Mouse (Mus musculus): ENCODE data around the gene Dnaja4. TPM values are rescaled to one million over a fixed set of nuclear protein-coding genes. Genes with fewer than 3 reads are reported as not detected.

Dnaja4 gene
- polyA plus RNA-seq, 1 experiment from 2014 or later: 2.3 TPM

- no peaks in the 10 kb centered on the region for H3K9me3 ChIP-seq (ENCODE audit: control insufficient read depth, low read length)
- no peaks in the 10 kb centered on the region for H3K27me3 ChIP-seq (ENCODE audit: control insufficient read depth, insufficient read depth, low read length)
- peak within 1 kb of the TSS; percentile 46; the same call in 1 of the 2 replicates for H3K27ac ChIP-seq (ENCODE audit: low read depth, low read length)
- no peaks in the 10 kb centered on the region; the same call in 1 of the 2 replicates for H3K36me3 ChIP-seq (ENCODE audit: control insufficient read depth, insufficient read depth, low read length)
- peak within 1 kb of the TSS; percentile 72 for H3K4me2 ChIP-seq (ENCODE audit: low read depth, low read length, severe bottlenecking)
- WGBS: 2% methylated on average over 32 of the region's 32 CpGs
- peak within 1 kb of the TSS; percentile 64 for H3K4me3 ChIP-seq (ENCODE audit: low read depth, low read length)
- peak; percentile 96 for ATAC-seq (replicated peaks; ENCODE audit: low FRiP score)
- peak within 1 kb of the TSS; percentile 75 for H3K9ac ChIP-seq (ENCODE audit: low read length)
- DNase-seq (ENCODE audit: low spot score): peak; percentile 99
- 0 out of 2 replicates have a peak, but pooled peaks cover 5% of the 10 kb centered on the region for H3K4me1 ChIP-seq (replicated peaks; ENCODE audit: control insufficient read depth, insufficient read depth, low read length)
These were observed 35.4 kb downstream of the Dnaja4 start, which contains the start of gene Wdr61 for GRCm38 (mm10) chr9:54733921-54734638. Wdr61 (minus strand) TSS chr9:54734519.

- peak overlapping the region; percentile 64 for H3K4me3 ChIP-seq (ENCODE audit: low read depth, low read length)
- H3K9ac ChIP-seq (ENCODE audit: low read length): peak overlapping the region; percentile 75
- no peak for DNase-seq (ENCODE audit: low spot score)
- H3K4me2 ChIP-seq (ENCODE audit: low read depth, low read length, severe bottlenecking): peak overlapping the region; percentile 72
- no peak overlapping the region for H3K27ac ChIP-seq (ENCODE audit: low read depth, low read length)
- 22% methylated on average over 11 of the region's 11 CpGs for WGBS
- no peaks in the 10 kb centered on the region for H3K9me3 ChIP-seq (ENCODE audit: control insufficient read depth, low read length)
- H3K27me3 ChIP-seq (ENCODE audit: control insufficient read depth, insufficient read depth, low read length): no peaks in the 10 kb centered on the region
- no peaks in the 10 kb centered on the region; the same call in 1 of the 2 replicates for H3K36me3 ChIP-seq (ENCODE audit: control insufficient read depth, insufficient read depth, low read length)
- 0 out of 2 replicates have a peak, but pooled peaks cover 5% of the 10 kb centered on the region for H3K4me1 ChIP-seq (replicated peaks; ENCODE audit: control insufficient read depth, insufficient read depth, low read length)
- no peak for ATAC-seq (replicated peaks; ENCODE audit: low FRiP score)
These were observed 36.1 kb downstream of the Dnaja4 start for GRCm38 (mm10) chr9:54734639-54735252.

GRCm38 (mm10) chr9:54736284-54736701 lies 37.6 kb downstream of the Dnaja4 start:
- Histone ChIP-seq H3K9me3 (ENCODE audit: control insufficient read depth, low read length) (no peaks in the 10 kb centered on the region), H3K27ac (ENCODE audit: low read depth, low read length) (no peak overlapping the region), H3K4me1 (replicated peaks; ENCODE audit: control insufficient read depth, insufficient read depth, low read length) (0 out of 2 replicates have a peak, but pooled peaks cover 5% of the 10 kb centered on the region), H3K4me2 (ENCODE audit: low read depth, low read length, severe bottlenecking) (no peak overlapping the region), H3K36me3 (ENCODE audit: control insufficient read depth, insufficient read depth, low read length) (no peaks in the 10 kb centered on the region), H3K4me3 (ENCODE audit: low read depth, low read length) (no peak overlapping the region), H3K9ac (ENCODE audit: low read length) (no peak overlapping the region; the same call in 1 of the 2 replicates), H3K27me3 (ENCODE audit: control insufficient read depth, insufficient read depth, low read length) (no peaks in the 10 kb centered on the region)
- WGBS: 17% methylated on average over 9 of the region's 9 CpGs
- DNase-seq (ENCODE audit: low spot score): peak; percentile 86
- 0 out of 2 replicates have a peak, but pooled peaks have one; percentile 28 for ATAC-seq (replicated peaks; ENCODE audit: low FRiP score)

GRCm38 (mm10) chr9:54738376-54738775 lies 39.7 kb downstream of the Dnaja4 start:
- no peak overlapping the region for H3K4me2 ChIP-seq (ENCODE audit: low read depth, low read length, severe bottlenecking)
- H3K27ac ChIP-seq (ENCODE audit: low read depth, low read length): no peak overlapping the region

GRCm38 (mm10) chr9:54743891-54744290 lies 45.2 kb downstream of the Dnaja4 start:
- H3K27ac ChIP-seq (ENCODE audit: low read depth, low read length): no peak overlapping the region
- 83% methylated on average over 4 of the region's 4 CpGs for WGBS
- ATAC-seq (replicated peaks; ENCODE audit: low FRiP score) (no peak), DNase-seq (ENCODE audit: low spot score) (no peak)
- no peaks in the 10 kb centered on the region for H3K4me1 ChIP-seq (replicated peaks; ENCODE audit: control insufficient read depth, insufficient read depth, low read length)
- no peak overlapping the region for H3K4me2 ChIP-seq (ENCODE audit: low read depth, low read length, severe bottlenecking)
- H3K4me3 ChIP-seq (ENCODE audit: low read depth, low read length): no peak overlapping the region
- H3K9me3 ChIP-seq (ENCODE audit: control insufficient read depth, low read length): no peaks in the 10 kb centered on the region
- H3K9ac ChIP-seq (ENCODE audit: low read length): no peak overlapping the region
- no peaks in the 10 kb centered on the region for H3K36me3 ChIP-seq (ENCODE audit: control insufficient read depth, insufficient read depth, low read length)
- no peaks in the 10 kb centered on the region for H3K27me3 ChIP-seq (ENCODE audit: control insufficient read depth, insufficient read depth, low read length)

More at GRCm38 (mm10) chr9:54738376-54738775, 39.7 kb downstream of the Dnaja4 start:
- Histone ChIP-seq H3K4me1 (replicated peaks; ENCODE audit: control insufficient read depth, insufficient read depth, low read length) (0 out of 2 replicates have a peak, but pooled peaks cover 2% of the 10 kb centered on the region), H3K27me3 (ENCODE audit: control insufficient read depth, insufficient read depth, low read length) (no peaks in the 10 kb centered on the region), H3K9ac (ENCODE audit: low read length) (no peak overlapping the region), H3K36me3 (ENCODE audit: control insufficient read depth, insufficient read depth, low read length) (no peaks in the 10 kb centered on the region), H3K4me3 (ENCODE audit: low read depth, low read length) (no peak overlapping the region), H3K9me3 (ENCODE audit: control insufficient read depth, low read length) (no peaks in the 10 kb centered on the region)
- WGBS: 27% methylated on average over 3 of the region's 3 CpGs
- DNase-seq (ENCODE audit: low spot score): peak; percentile 69
- no peak for ATAC-seq (replicated peaks; ENCODE audit: low FRiP score)

GRCm38 (mm10) chr9:54745740-54746370 lies 47.2 kb downstream of the Dnaja4 start:
- Histone ChIP-seq H3K4me1 (replicated peaks; ENCODE audit: control insufficient read depth, insufficient read depth, low read length) (no peaks in the 10 kb centered on the region), H3K27ac (ENCODE audit: low read depth, low read length) (no peak overlapping the region), H3K9me3 (ENCODE audit: control insufficient read depth, low read length) (no peaks in the 10 kb centered on the region), H3K36me3 (ENCODE audit: control insufficient read depth, insufficient read depth, low read length) (no peaks in the 10 kb centered on the region), H3K4me2 (ENCODE audit: low read depth, low read length, severe bottlenecking) (no peak overlapping the region), H3K9ac (ENCODE audit: low read length) (no peak overlapping the region), H3K27me3 (ENCODE audit: control insufficient read depth, insufficient read depth, low read length) (no peaks in the 10 kb centered on the region), H3K4me3 (ENCODE audit: low read depth, low read length) (no peak overlapping the region)
- 67% methylated on average over 13 of the region's 13 CpGs for WGBS
- DNase-seq (ENCODE audit: low spot score): no peak
- ATAC-seq (replicated peaks; ENCODE audit: low FRiP score): no peak

- Histone ChIP-seq H3K4me1 (replicated peaks; ENCODE audit: control insufficient read depth, insufficient read depth, low read length) (peaks cover 4% of the 10 kb centered on the region; the same call in 1 of the 2 replicates), H3K27me3 (ENCODE audit: control insufficient read depth, insufficient read depth, low read length) (no peaks in the 10 kb centered on the region), H3K9ac (ENCODE audit: low read length) (no peak overlapping the region), H3K27ac (ENCODE audit: low read depth, low read length) (no peak overlapping the region), H3K9me3 (ENCODE audit: control insufficient read depth, low read length) (no peaks in the 10 kb centered on the region), H3K4me3 (ENCODE audit: low read depth, low read length) (no peak overlapping the region), H3K4me2 (ENCODE audit: low read depth, low read length, severe bottlenecking) (no peak overlapping the region), H3K36me3 (ENCODE audit: control insufficient read depth, insufficient read depth, low read length) (no peaks in the 10 kb centered on the region)
- 79% methylated on average over 7 of the region's 7 CpGs for WGBS
- DNase-seq (ENCODE audit: low spot score) (no peak), ATAC-seq (replicated peaks; ENCODE audit: low FRiP score) (no peak)
These were observed 51.7 kb downstream of the Dnaja4 start for GRCm38 (mm10) chr9:54750215-54750981.

GRCm38 (mm10) chr9:54751684-54752083 lies 53.0 kb downstream of the Dnaja4 start:
- peaks cover 4% of the 10 kb centered on the region; the same call in 1 of the 2 replicates for H3K4me1 ChIP-seq (replicated peaks; ENCODE audit: control insufficient read depth, insufficient read depth, low read length)
- H3K27ac ChIP-seq (ENCODE audit: low read depth, low read length): no peak overlapping the region
- no peak overlapping the region for H3K4me2 ChIP-seq (ENCODE audit: low read depth, low read length, severe bottlenecking)
- no peak for DNase-seq (ENCODE audit: low spot score)
- no peaks in the 10 kb centered on the region for H3K9me3 ChIP-seq (ENCODE audit: control insufficient read depth, low read length)
- no peak overlapping the region for H3K4me3 ChIP-seq (ENCODE audit: low read depth, low read length)
- WGBS: 89% methylated on average over 2 of the region's 2 CpGs
- H3K36me3 ChIP-seq (ENCODE audit: control insufficient read depth, insufficient read depth, low read length): no peaks in the 10 kb centered on the region
- H3K27me3 ChIP-seq (ENCODE audit: control insufficient read depth, insufficient read depth, low read length): no peaks in the 10 kb centered on the region
- no peak for ATAC-seq (replicated peaks; ENCODE audit: low FRiP score)
- H3K9ac ChIP-seq (ENCODE audit: low read length): no peak overlapping the region
